In the genomic region with DNA sequence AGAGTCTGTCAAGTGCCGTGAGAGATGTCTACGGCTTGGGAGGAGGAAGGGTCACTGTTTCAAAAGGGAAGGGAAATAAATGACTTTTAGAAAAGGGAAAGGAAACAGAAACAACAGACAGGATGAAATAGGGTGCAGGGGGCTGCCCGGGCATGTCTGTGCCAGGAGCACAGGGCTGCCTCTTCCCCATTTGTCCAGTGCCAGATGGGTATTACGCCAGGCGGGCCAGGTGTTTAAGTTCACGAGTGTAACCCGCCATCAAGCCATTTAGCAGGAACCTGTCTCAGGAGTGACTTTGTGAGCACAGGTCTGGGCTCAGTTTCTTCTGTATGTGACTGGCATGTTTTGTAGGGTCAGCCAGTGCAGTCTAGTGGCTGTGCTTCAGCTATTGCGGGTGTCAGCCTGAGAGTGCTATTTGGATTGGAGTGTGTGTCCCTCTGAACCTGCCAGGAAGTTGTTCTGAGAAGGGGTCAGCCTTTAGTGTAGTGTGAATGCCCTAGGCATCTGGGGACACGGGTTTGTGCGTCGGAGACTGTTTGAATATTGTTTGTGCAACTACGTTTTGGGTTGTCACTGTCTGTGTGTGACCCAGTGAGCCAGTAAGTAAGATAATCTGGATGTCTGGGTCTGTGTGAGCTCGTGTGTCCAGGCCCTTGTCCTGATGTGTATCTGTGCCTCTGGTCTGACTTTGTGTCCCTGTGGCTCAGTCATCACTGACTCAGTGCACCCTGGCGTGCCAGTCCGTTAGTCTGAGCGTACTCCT, we compare ENCODE assay signal across 8 mouse cellular contexts. TPM values are rescaled to one million over a fixed set of nuclear protein-coding genes. Genes with fewer than 3 reads are reported as not detected.
DNase-seq lines count a peak whose midpoint lies in the region; ATAC-seq lines count a peak whose summit lies in the region.

No protein-coding gene starts in this region.

- peak overlapping the region; percentile 65 for H3K4me3 ChIP-seq in limb, embryonic 15.5 days
- peak overlapping the region; percentile 69 for H3K4me3 ChIP-seq in neural tube, embryonic 13.5 days

- no peaks in the 10 kb centered on the region for H3K36me3 ChIP-seq in limb, embryonic 15.5 days
- no peaks in the 10 kb centered on the region for H3K36me3 ChIP-seq in neural tube, embryonic 13.5 days

- H3K4me2 ChIP-seq in limb, embryonic 15.5 days, result peak overlapping the region; percentile 98
- H3K4me2 ChIP-seq in neural tube, embryonic 13.5 days, result peak overlapping the region; percentile 96

- peak overlapping the region; percentile 72 for H3K27ac ChIP-seq in limb, embryonic 15.5 days
- peak overlapping the region; percentile 67 for H3K27ac ChIP-seq in neural tube, embryonic 13.5 days (replicated peaks)

- peak; percentile 34 for ATAC-seq in granulocyte monocyte progenitor cell, adult 5-6 weeks (replicated peaks; ENCODE audit: poor library complexity, severe bottlenecking)
- ATAC-seq in limb, embryonic 15.5 days (ENCODE audit: insufficient number of reproducible peaks, low FRiP score, low TSS enrichment, low read depth), result no peak
- ATAC-seq in neural tube, embryonic 13.5 days (ENCODE audit: low read depth), result no peak
- ATAC-seq in activated CD4-positive, CD25-positive, alpha-beta regulatory T cell, adult 4 months, result no peak

- 36% methylated on average over 16 of the region's 16 CpGs for WGBS in limb, embryonic 15.5 days
- 38% methylated on average over 16 of the region's 16 CpGs for WGBS in neural tube, embryonic 13.5 days

- H3K27me3 ChIP-seq in limb, embryonic 15.5 days, result peaks cover 17% of the 10 kb centered on the region
- H3K27me3 ChIP-seq in neural tube, embryonic 13.5 days, result no peaks in the 10 kb centered on the region

- H3K9me3 ChIP-seq in limb, embryonic 15.5 days, result no peaks in the 10 kb centered on the region
- H3K9me3 ChIP-seq in neural tube, embryonic 13.5 days, result no peaks in the 10 kb centered on the region

- peak; percentile 21 for DNase-seq in kidney, adult 9 months
- DNase-seq in kidney, adult 18-20 months, result no peak
- peak; percentile 72 for DNase-seq in Muller cell, postnatal 12 days (ENCODE audit: inconsistent ontology term)
- no peak for DNase-seq in c-Kit-positive CD71-positive TER-119-positive erythroid progenitor cells, embryonic 14.5 days (ENCODE audit: low spot score)

- peaks cover 52% of the 10 kb centered on the region for H3K4me1 ChIP-seq in limb, embryonic 15.5 days
- H3K4me1 ChIP-seq in neural tube, embryonic 13.5 days (replicated peaks), result peaks cover 53% of the 10 kb centered on the region

- 0 out of 2 replicates have a peak overlapping the region, but pooled peaks have one; percentile 42 for H3K9ac ChIP-seq in limb, embryonic 15.5 days
- H3K9ac ChIP-seq in neural tube, embryonic 13.5 days, result peak overlapping the region; percentile 93

RNA-seq across cellular contexts. Expression of a gene that starts 0.5 kb away (rescaled TPM):
- 0.53 and 1.1 TPM in 2 replicates for total RNA-seq in granulocyte monocyte progenitor cell, adult 5-6 weeks (2014; fragmentation: Nextera tagmentation)
- total RNA-seq in granulocyte monocyte progenitor cell, adult 5-6 weeks (2017), result 1.3 and 2.2 TPM in 2 replicates
- polyA plus RNA-seq in limb, embryonic 15.5 days (2015; fragmentation: Nextera tagmentation; extraction: Ambion mirVana), result 6.4 and 7.0 TPM in 2 replicates
- 22.4 and 22.8 TPM in 2 replicates for polyA plus RNA-seq in neural tube, embryonic 13.5 days (2015; fragmentation: Nextera tagmentation; extraction: Ambion mirVana)
- 1 to 10 TPM in 1 of 2 experiments, under 1 TPM in 1; 0.43 to 1.5 TPM for polyA plus RNA-seq in activated CD4-positive, CD25-positive, alpha-beta regulatory T cell, adult 4 months (2017; shearing (Covaris generic))

RNA-seq across cellular contexts. Expression of a gene that starts 22.1 kb away (rescaled TPM):
- 31.7 and 50.9 TPM in 2 replicates for total RNA-seq in granulocyte monocyte progenitor cell, adult 5-6 weeks (2014; fragmentation: Nextera tagmentation)
- 54.0 and 62.0 TPM in 2 replicates for total RNA-seq in granulocyte monocyte progenitor cell, adult 5-6 weeks (2017)
- polyA plus RNA-seq in limb, embryonic 15.5 days (2015; fragmentation: Nextera tagmentation; extraction: Ambion mirVana), result 26.6 and 27.0 TPM in 2 replicates
- 31.2 and 35.4 TPM in 2 replicates for polyA plus RNA-seq in neural tube, embryonic 13.5 days (2015; fragmentation: Nextera tagmentation; extraction: Ambion mirVana)
- polyA plus RNA-seq in activated CD4-positive, CD25-positive, alpha-beta regulatory T cell, adult 4 months (2017; shearing (Covaris generic)), result 10 to 100 TPM; 11.1 to 11.2 TPM

RNA-seq across cellular contexts. Expression of a gene that starts 35.3 kb away (rescaled TPM):
- total RNA-seq in granulocyte monocyte progenitor cell, adult 5-6 weeks (2014; fragmentation: Nextera tagmentation), result 13.6 and 14.6 TPM in 2 replicates
- total RNA-seq in granulocyte monocyte progenitor cell, adult 5-6 weeks (2017), result 3.2 and 3.3 TPM in 2 replicates
- 23.9 and 28.1 TPM in 2 replicates for polyA plus RNA-seq in limb, embryonic 15.5 days (2015; fragmentation: Nextera tagmentation; extraction: Ambion mirVana)
- polyA plus RNA-seq in neural tube, embryonic 13.5 days (2015; fragmentation: Nextera tagmentation; extraction: Ambion mirVana), result 30.0 and 39.3 TPM in 2 replicates
- polyA plus RNA-seq in activated CD4-positive, CD25-positive, alpha-beta regulatory T cell, adult 4 months (2017; shearing (Covaris generic)), result 1 to 10 TPM; 1.8 to 2.8 TPM

RNA-seq across cellular contexts. Expression of a gene that starts 49.4 kb away (rescaled TPM):
- total RNA-seq in granulocyte monocyte progenitor cell, adult 5-6 weeks (2014; fragmentation: Nextera tagmentation), result 0.21 TPM in 1 of 2 replicates, not detected in the other
- 0.67 and 1.1 TPM in 2 replicates for total RNA-seq in granulocyte monocyte progenitor cell, adult 5-6 weeks (2017)
- 5.3 and 5.4 TPM in 2 replicates for polyA plus RNA-seq in limb, embryonic 15.5 days (2015; fragmentation: Nextera tagmentation; extraction: Ambion mirVana)
- 2.3 and 2.8 TPM in 2 replicates for polyA plus RNA-seq in neural tube, embryonic 13.5 days (2015; fragmentation: Nextera tagmentation; extraction: Ambion mirVana)
- not detected for polyA plus RNA-seq in activated CD4-positive, CD25-positive, alpha-beta regulatory T cell, adult 4 months (2017; shearing (Covaris generic))

Comparison
In these comparisons a context has a peak if more than half of its experiments do, and no peak if none do; other contexts are left out.
1. DNase-seq: peak in kidney, adult 9 months (single experiment) and Muller cell, postnatal 12 days (single experiment); none in kidney, adult 18-20 months (single experiment) and c-Kit-positive CD71-positive TER-119-positive erythroid progenitor cells, embryonic 14.5 days (single experiment).